Mouse (Mus musculus): ENCODE data around the gene Jmjd8.

Jmjd8 gene

DNA sequence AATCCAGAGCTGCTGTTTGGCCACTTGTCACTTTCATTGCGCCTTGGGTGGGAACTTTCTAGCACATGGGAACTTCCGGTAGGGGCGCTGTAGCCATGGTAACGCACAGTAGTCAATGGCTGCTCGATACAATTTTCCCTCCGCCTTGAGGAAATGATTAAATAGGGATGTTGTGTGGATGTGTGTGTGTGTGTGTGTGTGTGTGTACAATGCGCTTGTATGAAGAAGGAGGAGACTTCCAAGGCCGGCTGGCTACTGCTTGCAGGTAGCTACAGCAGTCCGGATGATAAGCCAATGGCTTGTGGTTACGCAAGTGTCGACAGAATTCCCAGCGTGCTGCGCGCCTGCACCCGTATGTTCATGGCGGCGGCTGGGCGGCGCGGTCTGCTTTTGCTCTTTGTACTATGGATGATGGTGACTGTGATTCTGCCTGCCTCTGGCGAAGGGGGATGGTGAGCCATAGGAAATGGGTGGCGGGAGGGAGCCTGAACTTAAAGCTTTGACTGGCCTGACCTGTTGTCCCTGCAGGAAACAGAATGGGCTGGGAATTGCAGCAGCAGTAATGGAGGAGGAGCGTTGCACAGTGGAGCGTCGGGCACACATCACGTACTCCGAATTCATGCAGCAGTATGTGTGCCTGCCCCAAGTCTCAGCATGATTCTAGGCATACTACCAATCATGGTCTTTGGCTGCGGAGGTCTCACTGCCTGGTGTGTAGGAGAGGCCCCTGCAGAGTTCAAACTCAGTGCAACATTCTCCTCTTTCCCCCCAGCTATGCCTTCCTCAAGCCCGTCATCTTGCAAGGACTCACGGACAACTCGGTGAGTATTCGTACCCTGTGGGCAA lies at the start of gene Jmjd8:
Gene Jmjd8, plus strand, starts transcription at position 156 of the 846 bp plus-strand sequence.
- TF ChIP-seq GATA4 (IDR thresholded peaks at IDR 0.05; ENCODE audit: insufficient replicate concordance, low read length) = peak; percentile 79; the same call in 1 of the 2 replicates

DNA sequence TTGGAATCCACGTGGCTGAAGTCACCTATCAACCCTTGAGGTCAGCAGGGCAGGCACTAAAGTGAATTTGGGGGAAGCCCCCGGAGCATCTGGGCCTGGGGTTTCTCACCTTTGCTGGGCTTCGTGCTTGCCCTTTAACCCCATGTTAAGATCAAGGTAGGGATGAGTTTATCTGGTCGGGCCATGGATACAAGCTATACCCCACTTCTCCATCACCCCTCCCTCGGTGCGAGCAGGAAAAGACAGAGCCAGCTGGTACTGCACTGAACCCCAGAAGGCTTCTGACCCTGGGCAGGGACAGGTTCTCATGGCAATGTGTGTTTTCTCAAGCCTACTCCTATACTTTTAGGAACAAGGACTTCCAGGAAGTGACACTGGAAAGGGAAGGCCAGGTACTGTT lies 47.3 kb upstream of the Jmjd8 start:
- TF ChIP-seq GATA4 (IDR thresholded peaks at IDR 0.05; ENCODE audit: insufficient replicate concordance, low read length) = no peak

GRCm38 (mm10) chr17:25783086-25783485 lies 45.6 kb upstream of the Jmjd8 start:
- no peak for TF ChIP-seq GATA4 (IDR thresholded peaks at IDR 0.05; ENCODE audit: insufficient replicate concordance, low read length)

GRCm38 (mm10) chr17:25783861-25784574 lies 44.6 kb upstream of the Jmjd8 start:
- TF ChIP-seq GATA4 (IDR thresholded peaks at IDR 0.05; ENCODE audit: insufficient replicate concordance, low read length) = no peak

GRCm38 (mm10) chr17:25785281-25785745 lies 43.4 kb upstream of the Jmjd8 start, which contains the start of gene Haghl:
Haghl (minus strand) TSS chr17:25785673.
- TF ChIP-seq GATA4 (IDR thresholded peaks at IDR 0.05; ENCODE audit: insufficient replicate concordance, low read length) = no peak

GRCm38 (mm10) chr17:25786280-25786679 lies 42.4 kb upstream of the Jmjd8 start, which contains the start of gene Ccdc78:
Ccdc78 (plus strand) TSS chr17:25786580.
- TF ChIP-seq GATA4 (IDR thresholded peaks at IDR 0.05; ENCODE audit: insufficient replicate concordance, low read length) = no peak

DNA sequence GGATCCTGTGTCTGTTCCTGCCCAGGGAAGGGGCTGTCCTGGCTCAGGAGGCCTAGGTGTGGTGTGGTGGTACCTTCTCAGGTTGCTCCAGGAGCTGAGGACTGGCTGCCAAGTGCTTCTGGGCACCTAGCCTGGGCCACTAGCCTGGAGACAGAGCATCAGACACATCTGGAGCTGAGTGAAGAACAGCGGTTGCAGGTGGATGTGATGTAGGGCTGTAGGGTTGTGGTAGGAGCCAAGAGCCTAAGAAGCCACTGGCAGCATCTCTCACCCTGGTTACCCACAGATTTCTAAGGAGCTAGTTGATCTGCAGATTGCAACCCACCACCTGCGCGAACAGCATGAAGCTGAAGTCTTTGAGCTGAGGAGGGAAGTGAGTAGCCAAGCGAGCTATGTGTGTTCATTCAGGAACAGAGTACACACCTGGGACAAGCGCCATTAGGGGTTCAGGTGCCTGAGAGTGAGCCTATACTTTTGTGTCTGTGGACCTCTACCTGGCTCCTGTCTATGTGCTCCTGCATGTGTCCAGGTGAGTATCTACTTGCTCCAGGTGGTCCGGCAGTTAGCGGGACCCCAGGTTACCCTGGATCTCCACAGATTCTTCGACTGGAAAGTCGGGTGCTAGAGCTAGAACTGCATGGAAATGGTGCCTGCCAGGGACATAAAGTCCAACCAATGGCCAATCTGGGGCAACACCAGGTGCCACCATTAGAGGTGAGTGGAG lies 41.7 kb upstream of the Jmjd8 start:
- TF ChIP-seq GATA4 (IDR thresholded peaks at IDR 0.05; ENCODE audit: insufficient replicate concordance, low read length) = no peak

DNA sequence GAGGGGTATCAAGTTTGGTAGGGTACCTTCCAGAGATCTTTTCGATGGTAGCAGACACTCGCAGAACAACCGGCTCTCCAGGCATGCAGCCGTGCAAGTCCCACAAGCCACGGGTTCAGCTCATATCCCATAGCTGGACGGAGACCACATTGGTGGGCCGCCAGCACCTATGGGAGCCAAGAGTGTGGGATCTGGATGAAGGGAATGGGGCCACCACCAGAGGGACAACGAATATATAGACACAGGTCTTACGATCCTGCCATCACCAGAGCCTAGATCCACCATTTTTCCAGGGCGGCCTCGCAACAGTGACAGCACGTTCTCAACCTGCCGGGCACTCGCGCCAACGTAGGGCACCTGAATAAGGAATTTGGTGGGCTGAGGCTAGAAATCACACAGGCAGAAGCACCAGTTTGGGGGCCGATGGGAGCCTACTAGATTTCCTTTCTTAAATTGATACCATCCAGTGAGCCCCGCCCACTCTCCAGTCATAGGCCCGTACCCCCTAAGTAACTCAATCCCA lies 37.3 kb upstream of the Jmjd8 start:
- no peak for TF ChIP-seq GATA4 (IDR thresholded peaks at IDR 0.05; ENCODE audit: insufficient replicate concordance, low read length)

GRCm38 (mm10) chr17:25791843-25792527 lies 36.7 kb upstream of the Jmjd8 start:
- TF ChIP-seq GATA4 (IDR thresholded peaks at IDR 0.05; ENCODE audit: insufficient replicate concordance, low read length) = no peak

GRCm38 (mm10) chr17:25792615-25793014 lies 36.1 kb upstream of the Jmjd8 start, which contains the start of gene Fam173a:
Fam173a (minus strand) TSS chr17:25792901.
- TF ChIP-seq GATA4 (IDR thresholded peaks at IDR 0.05; ENCODE audit: insufficient replicate concordance, low read length) = no peak

- no peak for TF ChIP-seq GATA4 (IDR thresholded peaks at IDR 0.05; ENCODE audit: insufficient replicate concordance, low read length)
These were observed 34.5 kb upstream of the Jmjd8 start for GRCm38 (mm10) chr17:25794197-25794596.

GRCm38 (mm10) chr17:25794998-25795397 lies 33.7 kb upstream of the Jmjd8 start:
- TF ChIP-seq GATA4 (IDR thresholded peaks at IDR 0.05; ENCODE audit: insufficient replicate concordance, low read length) = no peak

- TF ChIP-seq GATA4 (IDR thresholded peaks at IDR 0.05; ENCODE audit: insufficient replicate concordance, low read length) = no peak
These were observed 33.0 kb upstream of the Jmjd8 start, which contains the start of gene AC134908.4 for GRCm38 (mm10) chr17:25795609-25796092. AC134908.4 (minus strand) TSS chr17:25795659.

DNA sequence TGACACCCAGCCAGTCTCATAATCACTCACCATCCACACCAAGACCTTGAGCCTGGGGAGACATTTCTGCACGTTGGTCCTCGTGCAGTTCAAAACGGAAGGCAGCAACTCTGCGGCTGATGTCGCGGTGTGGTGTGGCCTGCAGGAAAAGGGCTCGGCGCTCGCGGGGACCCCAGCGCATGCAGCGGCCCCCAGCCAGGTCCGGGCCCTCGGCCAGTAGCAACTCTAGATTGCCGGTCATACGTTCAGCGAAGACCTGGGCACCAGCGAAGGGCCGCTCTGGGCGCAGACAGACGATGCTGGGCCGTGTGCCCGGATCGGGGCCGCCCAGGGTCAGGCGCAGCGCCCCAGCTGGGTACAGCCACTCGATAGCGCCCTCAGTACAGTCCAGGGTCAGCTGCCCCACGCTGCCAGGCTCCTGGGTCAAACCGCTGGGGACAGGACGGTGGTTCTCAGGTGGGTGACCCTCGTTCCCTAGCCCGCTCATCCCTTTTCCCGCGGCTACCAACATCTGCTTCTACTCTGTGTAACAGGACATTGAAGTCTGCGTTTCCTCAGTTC lies 32.4 kb upstream of the Jmjd8 start:
- no peak for TF ChIP-seq GATA4 (IDR thresholded peaks at IDR 0.05; ENCODE audit: insufficient replicate concordance, low read length)

Data from liver, adult (tissue).